Mouse (Mus musculus): ENCODE measurements around the gene Hpse2.

GRCm38 (mm10) chr19:42752363-42752931, 635.7 kb downstream of the Hpse2 start, which contains the start of gene Pyroxd2:
- TF ChIP-seq CTCF (conservative IDR thresholded peaks at IDR 0.05; ENCODE audit: low read length) (no peak), NANOG (IDR thresholded peaks at IDR 0.05; ENCODE audit: borderline replicate concordance, low read length) (no peak)

All from E14TG2a.4 (cell line).